Mouse (Mus musculus): ENCODE results near the gene Cxcr1.
A peak's percentile ranks its signal among the peaks of the same experiment; 100 is the strongest.
"Not testable (repeated sequence)": the region's sequence is repeated elsewhere in the genome, so short reads cannot be mapped to it uniquely, and the experiment has no call there.

Gene Cxcr1

DNA sequence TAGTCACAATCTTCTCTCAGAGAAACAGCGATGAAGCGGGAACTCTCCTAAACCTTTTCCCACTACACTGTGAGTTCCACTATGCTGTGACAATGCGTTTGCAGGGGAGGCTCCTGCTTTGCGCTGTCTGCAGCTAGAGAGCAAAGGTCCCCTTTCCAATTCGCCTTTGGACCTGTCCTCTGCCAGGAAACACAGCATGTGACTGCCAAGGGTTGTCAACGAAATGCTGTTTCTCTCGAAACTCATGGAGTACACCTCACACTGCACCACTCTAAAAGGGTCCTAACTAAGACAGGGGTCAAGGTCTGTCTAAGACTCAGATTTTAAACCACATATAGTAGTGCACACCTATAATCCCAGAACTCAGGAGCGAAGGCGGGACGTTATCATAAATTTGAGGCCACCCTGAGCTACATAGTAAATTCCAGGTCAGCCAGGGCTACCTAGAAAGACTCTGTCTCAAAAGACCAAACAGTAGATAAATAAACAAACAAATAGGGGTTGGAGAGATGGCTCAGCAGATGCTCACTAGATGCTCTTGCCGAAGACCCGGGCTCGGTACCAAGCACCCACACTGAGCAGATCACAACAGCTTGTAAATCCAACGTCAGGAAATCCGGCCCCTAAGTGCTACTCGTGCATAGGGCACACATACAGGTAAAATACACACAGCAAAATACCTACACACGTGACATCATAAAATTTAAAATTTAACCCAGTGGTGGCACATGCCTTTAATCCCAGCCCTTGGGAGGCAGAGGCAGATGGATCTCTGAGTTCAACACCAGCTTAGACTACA, 2.4 kb upstream of the Cxcr1 start:
- no peak for DNase-seq (ENCODE audit: low read depth, low spot score)

- peak; percentile 69 for DNase-seq (ENCODE audit: low read depth, low spot score)
These were observed 1.5 kb upstream of the Cxcr1 start for GRCm38 (mm10) chr1:74195961-74196360.

DNA sequence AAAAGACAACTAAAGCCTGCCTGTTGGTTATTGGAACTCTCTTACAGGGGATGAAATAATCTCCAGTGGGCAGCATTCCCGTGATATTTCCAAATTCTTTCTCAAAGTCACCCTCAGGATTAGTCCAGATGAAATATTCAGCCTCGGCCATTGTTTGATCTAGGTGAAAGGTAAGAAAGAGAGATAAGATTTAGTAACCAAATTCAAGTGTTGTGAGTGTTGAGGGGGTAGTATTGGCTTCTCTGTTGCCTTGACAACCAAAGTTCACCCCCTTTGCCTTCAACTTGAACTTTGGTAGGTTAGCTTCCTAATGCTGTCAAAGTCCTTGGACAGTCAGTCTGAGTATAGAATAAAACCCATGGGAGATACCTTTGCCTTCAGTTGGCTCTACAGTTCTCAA, 1.7 kb downstream of the Cxcr1 start:
- DNase-seq (ENCODE audit: low read depth, low spot score), result no peak

DNA sequence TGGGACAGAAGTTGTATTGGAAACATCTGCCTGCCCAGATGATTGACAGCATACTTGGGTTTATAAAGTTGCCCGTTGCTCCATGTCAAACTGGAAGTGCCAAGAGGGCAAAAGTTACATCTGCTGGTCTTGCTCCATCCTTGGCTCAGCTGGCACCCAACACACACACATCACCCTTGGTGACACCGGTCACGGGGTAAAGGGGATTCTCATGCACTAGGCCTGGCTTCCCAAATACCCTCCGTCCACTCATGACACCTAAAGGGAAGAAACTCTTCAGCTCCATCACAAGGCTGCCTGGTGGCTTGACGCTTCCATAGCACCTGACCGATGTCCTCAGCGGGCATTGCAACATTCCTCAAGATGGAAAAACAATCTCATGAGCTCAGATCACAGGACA, 4.0 kb downstream of the Cxcr1 start:
- DNase-seq (ENCODE audit: low read depth, low spot score), result no peak

GRCm38 (mm10) chr1:74183006-74183405, 11.4 kb downstream of the Cxcr1 start:
- peak; percentile 17 for DNase-seq (ENCODE audit: low read depth, low spot score)

DNA sequence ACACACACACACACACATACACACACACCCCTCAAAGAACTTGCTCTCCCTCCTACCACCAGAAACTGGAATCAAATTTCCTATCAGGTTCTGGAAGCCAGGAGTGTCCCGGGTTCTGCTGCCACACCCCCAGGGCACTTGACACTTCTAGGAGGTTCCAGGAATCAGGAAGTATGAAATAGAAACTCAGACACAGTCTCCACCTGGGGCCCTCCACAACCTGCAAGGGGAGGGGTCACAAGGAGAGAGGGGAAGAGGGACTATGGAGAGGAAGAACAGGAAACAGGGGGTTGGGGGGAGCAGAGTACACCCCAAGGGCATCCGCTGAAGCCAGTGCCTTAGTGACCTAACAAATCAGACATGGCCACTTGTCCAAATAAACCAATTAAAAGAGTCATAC, 13.0 kb downstream of the Cxcr1 start:
- no peak for DNase-seq (ENCODE audit: low read depth, low spot score)

GRCm38 (mm10) chr1:74179624-74180408, 14.6 kb downstream of the Cxcr1 start:
- DNase-seq (ENCODE audit: low read depth, low spot score), result no peak

GRCm38 (mm10) chr1:74178618-74179017, 15.8 kb downstream of the Cxcr1 start:
- no peak for DNase-seq (ENCODE audit: low read depth, low spot score)

GRCm38 (mm10) chr1:74175731-74176130, 18.7 kb downstream of the Cxcr1 start:
- no peak for DNase-seq (ENCODE audit: low read depth, low spot score)

DNA sequence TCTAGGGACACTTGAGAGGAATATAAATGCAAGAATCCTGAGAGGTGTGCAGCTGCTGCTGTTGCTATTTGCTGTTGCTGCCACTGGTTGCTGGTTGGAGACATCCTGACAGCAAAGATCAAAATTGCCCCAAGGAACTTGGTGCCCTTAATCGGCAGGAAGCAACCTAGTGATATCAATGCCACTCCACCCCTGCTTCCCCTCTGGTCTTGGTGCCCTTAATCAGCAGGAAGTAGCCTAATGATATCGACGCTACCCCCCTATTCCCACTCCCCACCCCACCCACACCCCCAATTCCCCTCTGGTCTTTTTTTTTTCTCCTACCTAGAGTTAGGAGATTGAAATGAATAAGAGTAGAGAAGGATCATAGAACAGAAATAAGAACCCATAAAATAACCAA, 21.7 kb downstream of the Cxcr1 start:
- DNase-seq (ENCODE audit: low read depth, low spot score), result no peak

DNA sequence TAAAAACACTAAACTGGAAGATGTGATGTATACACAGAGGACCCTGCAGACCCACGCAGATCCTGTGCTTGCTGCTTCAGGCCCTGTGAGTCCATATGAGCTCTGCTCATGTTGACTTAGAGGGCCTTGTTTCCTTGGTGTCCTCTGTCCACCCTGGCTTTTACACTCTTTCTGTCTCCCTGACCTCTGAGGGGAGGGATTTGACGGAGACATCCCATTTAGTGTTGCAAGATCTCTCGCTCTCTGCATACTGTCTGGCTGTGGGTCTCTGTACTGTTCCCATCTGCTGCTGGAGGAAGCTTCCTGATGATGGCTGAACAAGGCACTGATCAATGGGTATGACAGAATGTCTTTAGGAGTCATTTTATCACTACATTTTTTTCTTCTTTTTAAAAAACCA, 24.7 kb downstream of the Cxcr1 start:
- no peak for DNase-seq (ENCODE audit: low read depth, low spot score)

- DNase-seq (ENCODE audit: low read depth, low spot score), result no peak
These were observed 27.3 kb downstream of the Cxcr1 start for GRCm38 (mm10) chr1:74167136-74167535.

- DNase-seq (ENCODE audit: low read depth, low spot score), result no peak
These were observed 34.4 kb downstream of the Cxcr1 start for GRCm38 (mm10) chr1:74160036-74160435.

GRCm38 (mm10) chr1:74159613-74160012, 34.8 kb downstream of the Cxcr1 start:
- DNase-seq (ENCODE audit: low read depth, low spot score), result not testable (repeated sequence)

GRCm38 (mm10) chr1:74156381-74156910, 38.0 kb downstream of the Cxcr1 start:
- no peak for DNase-seq (ENCODE audit: low read depth, low spot score)

DNA sequence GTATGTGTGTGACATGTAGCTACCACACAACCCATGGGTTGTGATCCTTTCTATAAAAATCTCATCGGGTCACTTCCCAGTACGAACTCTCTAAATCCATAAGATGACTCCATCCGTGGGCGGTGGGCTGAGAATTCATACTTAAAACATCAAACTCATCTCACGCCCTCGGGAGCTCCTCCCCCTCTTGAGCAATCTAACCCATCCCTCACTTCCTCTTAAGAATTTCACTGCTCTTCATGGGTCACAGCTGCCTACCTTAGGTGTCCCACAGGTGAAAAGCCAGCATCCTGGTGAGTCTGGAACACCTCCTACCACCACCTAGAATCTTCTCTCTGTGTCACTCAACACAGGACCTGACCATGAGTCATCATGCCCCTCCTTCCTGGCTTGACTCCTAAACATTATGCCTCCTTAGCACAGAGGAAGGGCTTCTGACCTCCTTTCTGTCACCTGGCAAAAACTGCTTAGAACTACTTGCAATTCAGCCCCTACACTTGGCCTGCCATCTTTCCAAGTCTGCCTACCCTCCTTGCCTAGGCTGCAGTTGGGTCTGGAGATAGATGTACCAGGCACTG, 38.9 kb downstream of the Cxcr1 start:
- no peak for DNase-seq (ENCODE audit: low read depth, low spot score)

- no peak for DNase-seq (ENCODE audit: low read depth, low spot score)
These were observed 40.8 kb downstream of the Cxcr1 start, which contains the start of gene Cxcr2 for GRCm38 (mm10) chr1:74153461-74154184. Gene Cxcr2, plus strand, starts transcription at chr1:74153989.

DNA sequence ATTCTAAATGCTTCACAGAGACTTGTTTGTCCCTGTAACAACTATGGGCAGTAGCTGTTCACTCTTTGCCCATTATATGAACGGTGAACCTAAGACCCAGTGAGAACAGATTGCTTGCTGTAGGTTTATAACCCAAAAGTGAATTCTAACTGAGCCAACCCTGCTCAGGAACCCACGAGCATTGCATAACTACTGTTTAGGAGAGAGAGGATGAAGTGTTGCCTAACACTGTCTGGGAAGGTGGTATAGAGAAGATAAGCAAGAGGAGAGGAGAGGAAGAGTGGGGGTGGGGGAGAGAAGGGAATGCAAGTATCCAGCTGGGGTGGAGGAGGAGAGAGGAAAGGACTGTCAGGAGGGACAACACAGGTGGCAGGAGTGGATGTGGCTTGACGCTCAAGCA, 43.3 kb downstream of the Cxcr1 start:
- no peak for DNase-seq (ENCODE audit: low read depth, low spot score)

GRCm38 (mm10) chr1:74150101-74150500, 44.3 kb downstream of the Cxcr1 start:
- DNase-seq (ENCODE audit: low read depth, low spot score), result no peak

- no peak for DNase-seq (ENCODE audit: low read depth, low spot score)
These were observed 45.1 kb downstream of the Cxcr1 start for GRCm38 (mm10) chr1:74149106-74149885.

Measured in CD4-positive, CD25-positive, alpha-beta regulatory T cell, adult 2 months (primary cell).